Mouse (Mus musculus): ENCODE measurements around the gene Tbc1d5. TPM values are rescaled to one million over a fixed set of nuclear protein-coding genes. Genes with fewer than 3 reads are reported as not detected.

The Tbc1d5 gene
- polyA plus RNA-seq, 2 experiments from 2014 or later: 17.9 to 18.2 TPM

- no peak for ATAC-seq
Observed at GRCm38 (mm10) chr17:51040861-51041260, 138.3 kb downstream of the Tbc1d5 start.

- ATAC-seq: no peak
Observed at GRCm38 (mm10) chr17:51023227-51023626, 155.9 kb downstream of the Tbc1d5 start.

GRCm38 (mm10) chr17:51016384-51016783 is 162.8 kb downstream of the Tbc1d5 start:
- ATAC-seq: no peak

GRCm38 (mm10) chr17:51013908-51014307 is 165.2 kb downstream of the Tbc1d5 start:
- ATAC-seq: no peak

GRCm38 (mm10) chr17:51003179-51003578 is 176.0 kb downstream of the Tbc1d5 start:
- no peak for ATAC-seq

- no peak for ATAC-seq
Observed at GRCm38 (mm10) chr17:50998216-50998615, 180.9 kb downstream of the Tbc1d5 start.

- ATAC-seq: no peak
Observed at GRCm38 (mm10) chr17:50993294-50993993, 185.7 kb downstream of the Tbc1d5 start.

- ATAC-seq: no peak
Observed at GRCm38 (mm10) chr17:50990770-50991405, 188.3 kb downstream of the Tbc1d5 start.

- ATAC-seq: no peak
Observed at GRCm38 (mm10) chr17:50987935-50988334, 191.2 kb downstream of the Tbc1d5 start.

- no peak for ATAC-seq
Observed at GRCm38 (mm10) chr17:50981933-50982332, 197.2 kb downstream of the Tbc1d5 start.

GRCm38 (mm10) chr17:50972142-50972541 is 207.0 kb downstream of the Tbc1d5 start:
- no peak for ATAC-seq

GRCm38 (mm10) chr17:50966147-50966546 is 213.0 kb downstream of the Tbc1d5 start:
- ATAC-seq: no peak

GRCm38 (mm10) chr17:50954313-50954712 is 224.8 kb downstream of the Tbc1d5 start:
- ATAC-seq: no peak

- ATAC-seq: no peak
Observed at GRCm38 (mm10) chr17:50922308-50922707, 256.8 kb downstream of the Tbc1d5 start.

- ATAC-seq: no peak
Observed at GRCm38 (mm10) chr17:50915216-50915615, 263.9 kb downstream of the Tbc1d5 start.

GRCm38 (mm10) chr17:50908568-50909335 is 270.4 kb downstream of the Tbc1d5 start:
- no peak for ATAC-seq

- ATAC-seq: no peak
Observed at GRCm38 (mm10) chr17:50908160-50908559, 271.0 kb downstream of the Tbc1d5 start.

- no peak for ATAC-seq
Observed at GRCm38 (mm10) chr17:50906630-50907029, 272.5 kb downstream of the Tbc1d5 start.

GRCm38 (mm10) chr17:50904463-50904862 is 274.7 kb downstream of the Tbc1d5 start:
- no peak for ATAC-seq

- no peak for ATAC-seq
Observed at GRCm38 (mm10) chr17:50897867-50898266, 281.3 kb downstream of the Tbc1d5 start.

GRCm38 (mm10) chr17:50889475-50889874 is 289.7 kb downstream of the Tbc1d5 start:
- ATAC-seq: no peak

GRCm38 (mm10) chr17:50879910-50880309 is 299.2 kb downstream of the Tbc1d5 start:
- peak; percentile 88 for ATAC-seq

GRCm38 (mm10) chr17:50876451-50876850 is 302.7 kb downstream of the Tbc1d5 start:
- no peak for ATAC-seq

- no peak for ATAC-seq
Observed at GRCm38 (mm10) chr17:50874067-50874466, 305.1 kb downstream of the Tbc1d5 start.
